Mouse (Mus musculus) layer of hippocampus, postnatal 10 days (tissue): ENCODE data around the gene Lat2. TPM values are rescaled to one million over a fixed set of nuclear protein-coding genes. Genes with fewer than 3 reads are reported as not detected.

ENCODE experiments used
- DNase-seq, 2 experiments: peaks; one replicate each; pipeline ENCODE4 v3.0.0; 2021; ENCODE audit warnings: low spot score in 2 of 2
- microRNA-seq, 2 experiments: library from miRNA; unstranded; fragments of <30 nt; microRNA quantifications; one replicate each; pipeline ENCODE4 v1.2.0; 2021
- total RNA-seq, 2 experiments: library from RNA; stranded (reverse); gene quantifications; 2 replicates each; pipeline ENCODE4 v1.2.3; 2021

Lat2 gene
- total RNA-seq, 2 experiments from 2014 or later, result 2.0 to 3.7 TPM

DNA sequence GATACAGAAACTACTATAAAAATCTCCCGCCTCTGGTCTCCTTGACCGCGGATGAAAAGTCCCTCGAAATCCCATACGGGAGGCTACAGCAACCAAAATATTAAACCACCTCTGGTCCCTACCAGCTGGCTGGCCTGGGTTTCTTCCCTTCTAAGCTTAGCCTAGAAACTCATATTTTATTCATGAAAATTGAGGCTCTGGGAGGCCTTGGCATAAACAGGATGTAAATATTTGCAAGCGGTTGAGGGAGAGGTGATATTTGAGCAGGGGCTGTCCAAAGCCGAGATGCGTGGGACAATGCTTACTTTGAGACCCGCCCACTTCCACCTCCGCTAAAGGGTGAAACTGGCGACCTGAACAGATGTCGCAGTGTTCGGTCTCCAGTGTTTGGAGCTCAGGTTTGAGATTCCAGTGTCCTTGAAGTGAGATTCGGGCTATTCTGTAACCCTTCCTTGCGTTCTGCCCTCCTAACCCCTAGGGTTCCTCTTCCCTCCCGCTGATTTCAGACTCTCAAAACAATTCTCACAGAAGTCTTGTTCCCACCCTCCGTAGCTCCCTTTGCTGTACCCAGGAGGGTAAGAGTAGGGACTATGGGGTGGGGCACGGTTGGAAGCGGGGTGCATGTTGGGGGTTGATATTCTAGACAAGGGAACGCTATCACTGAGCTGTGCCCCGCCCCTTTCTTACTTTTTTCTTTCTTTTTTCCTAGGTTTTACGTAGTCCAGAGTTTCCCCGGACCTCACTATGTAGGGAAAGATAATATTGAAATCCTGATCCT, 42.9 kb downstream of the Lat2 start:
- DNase-seq, result peak in 1 of 2 experiments; percentile 51

DNA sequence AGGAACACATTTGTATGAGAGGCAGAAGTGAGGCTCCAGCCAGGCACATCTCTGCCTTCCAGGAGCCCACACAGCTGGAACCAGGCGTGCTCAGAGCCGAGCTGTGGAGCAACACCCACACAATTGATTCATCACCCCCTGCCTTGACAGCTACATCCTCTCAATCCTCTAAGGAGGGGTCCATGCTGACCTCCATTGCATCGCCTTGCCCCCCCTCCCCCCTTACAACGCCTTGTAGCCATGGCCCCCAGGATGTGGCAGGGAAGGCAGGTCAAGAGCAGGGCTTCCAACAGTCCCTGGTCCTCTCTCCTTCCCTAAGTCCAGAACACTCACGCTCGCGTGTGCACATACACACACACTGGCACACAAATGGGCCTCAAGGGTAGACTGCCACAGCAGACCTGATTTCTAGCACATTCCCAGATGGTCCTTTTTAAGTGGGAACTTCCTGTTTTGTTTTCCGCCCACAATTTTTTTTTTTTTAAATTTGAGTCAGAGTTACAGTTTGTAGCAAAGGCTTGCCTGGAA, 45.8 kb downstream of the Lat2 start:
- DNase-seq, result no peak

DNA sequence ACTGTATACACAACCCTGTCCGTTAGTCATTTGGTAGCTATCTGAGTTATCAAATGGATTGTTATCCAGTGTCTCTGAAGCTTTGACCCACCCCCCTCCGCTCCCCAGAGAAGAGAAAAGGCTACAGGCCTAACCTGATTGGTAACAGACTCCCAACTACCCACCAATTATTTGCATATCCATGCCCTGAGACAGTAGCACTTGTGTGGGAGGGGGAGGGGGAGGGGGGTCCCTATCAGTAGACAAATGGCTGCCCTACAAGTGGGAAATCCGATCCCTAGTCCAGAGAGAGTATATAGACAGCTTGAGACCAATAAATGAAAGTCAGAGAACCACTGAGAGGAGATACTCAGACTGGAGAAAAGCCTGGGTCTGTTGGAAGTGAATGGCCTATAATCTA, 46.8 kb downstream of the Lat2 start:
- DNase-seq, result no peak

DNA sequence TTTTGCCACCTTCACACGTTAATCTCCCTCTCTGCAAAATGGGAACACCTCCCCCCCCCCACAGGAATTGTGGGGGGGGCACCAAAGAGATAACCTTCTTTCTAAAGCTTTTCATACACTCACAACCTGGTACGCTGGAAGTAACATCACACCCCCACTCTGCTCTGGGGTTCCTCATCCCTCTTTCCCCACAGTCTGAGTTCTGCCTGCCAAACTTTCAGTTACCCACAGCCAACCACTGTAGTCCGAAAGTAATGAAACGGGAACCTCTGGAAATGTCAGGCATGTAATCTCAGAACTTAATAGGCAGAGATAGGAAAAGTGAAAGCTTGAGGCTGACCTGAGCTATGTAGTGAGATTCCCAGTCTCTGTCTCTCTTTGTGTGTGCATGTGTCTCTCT, 47.4 kb downstream of the Lat2 start:
- no peak for DNase-seq

DNA sequence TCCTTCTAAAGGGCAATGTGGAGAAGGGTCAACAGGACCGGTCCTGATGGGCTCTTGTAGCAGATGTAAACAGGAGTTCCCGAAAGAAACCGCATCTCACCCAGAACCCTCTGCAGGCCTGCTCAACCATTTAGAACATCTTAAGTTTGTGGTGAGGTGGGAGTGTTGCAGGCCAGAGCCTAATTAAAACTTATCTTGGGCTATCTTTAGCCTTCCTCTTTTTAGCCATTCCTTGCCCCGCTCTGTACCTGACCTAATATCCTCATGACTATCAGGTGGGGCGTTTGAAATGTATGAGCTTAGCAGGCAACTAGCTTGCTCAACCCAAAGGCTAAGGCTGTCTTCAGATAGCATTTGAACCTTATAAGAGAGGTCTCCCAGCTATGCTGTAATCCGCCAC, 49.1 kb downstream of the Lat2 start:
- no peak for DNase-seq

DNA sequence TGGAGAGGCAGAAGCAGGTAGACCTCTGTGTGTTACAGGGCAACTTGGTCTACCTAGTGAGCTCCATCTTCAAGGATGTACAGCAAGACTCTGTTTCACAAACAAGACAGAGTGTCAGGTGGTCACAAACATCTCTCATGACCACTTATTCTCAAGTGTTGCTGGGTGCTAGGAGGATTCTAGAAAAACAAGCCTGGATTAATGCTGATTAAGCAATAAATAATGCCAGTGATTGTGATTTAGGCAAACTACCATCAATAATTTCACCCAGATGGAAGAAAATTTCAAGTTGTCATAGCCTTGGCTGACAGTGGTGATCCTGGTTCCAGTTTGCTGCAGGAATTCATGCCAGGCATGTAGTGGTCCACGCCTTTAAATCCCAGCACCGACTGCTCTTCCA, 50.6 kb downstream of the Lat2 start:
- no peak for DNase-seq

DNA sequence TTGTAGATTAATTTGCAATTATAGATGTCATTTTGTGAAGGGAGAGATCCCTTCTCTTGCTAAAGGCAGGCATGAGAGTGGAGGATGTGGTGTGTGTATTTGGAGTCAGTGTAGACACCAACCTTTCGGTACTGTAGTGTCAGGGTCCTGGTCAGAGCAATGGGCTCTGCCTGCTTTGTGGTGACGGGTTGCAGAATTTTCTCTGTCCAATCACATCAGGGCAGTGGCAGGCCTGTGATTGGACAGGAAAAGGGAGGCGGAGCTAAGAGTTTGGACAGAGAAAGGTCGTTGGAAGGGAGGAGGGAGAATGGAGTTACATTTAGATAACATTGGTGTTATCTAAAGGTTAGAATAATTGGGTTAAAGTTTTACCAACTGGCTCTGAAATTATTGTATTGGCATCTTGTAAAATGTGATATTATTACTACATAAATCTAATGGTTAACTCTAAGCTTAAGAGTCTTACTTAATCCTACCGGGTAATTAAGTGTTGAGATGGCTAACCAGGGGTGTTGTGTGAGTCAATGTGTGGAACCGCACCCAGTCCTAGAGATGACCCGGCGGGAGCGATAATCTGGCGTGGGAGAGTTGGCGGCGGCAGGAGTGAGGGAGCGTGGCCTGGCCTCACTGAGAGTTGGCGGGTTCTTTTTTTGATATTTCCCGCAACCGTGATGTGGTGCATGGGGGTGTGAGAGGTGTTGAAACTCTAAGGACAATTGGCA, 54.2 kb downstream of the Lat2 start:
- DNase-seq, result no peak

DNA sequence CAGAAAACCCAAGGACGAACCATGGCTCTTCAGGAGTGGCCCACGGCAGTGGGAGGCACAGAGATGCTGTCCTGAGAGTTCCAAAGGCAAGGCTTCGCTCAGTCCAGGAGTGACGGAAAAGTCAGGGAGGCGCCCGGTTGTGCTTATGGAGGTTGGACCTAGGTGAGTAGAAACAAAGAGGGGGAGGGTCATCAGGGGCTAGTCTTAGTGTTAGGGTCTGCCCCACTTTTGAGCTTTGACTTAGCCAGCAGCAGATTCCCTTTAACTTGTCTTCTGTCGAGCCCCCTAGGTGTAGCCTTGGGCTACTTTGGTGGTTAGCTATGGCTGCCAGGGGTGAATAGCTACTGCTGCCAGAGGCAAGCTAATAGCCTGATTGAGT, 54.8 kb downstream of the Lat2 start, which contains the start of gene Syna:
Syna (minus strand) TSS at position 101 of the 379 bp plus-strand sequence.
- no peak for DNase-seq

DNA sequence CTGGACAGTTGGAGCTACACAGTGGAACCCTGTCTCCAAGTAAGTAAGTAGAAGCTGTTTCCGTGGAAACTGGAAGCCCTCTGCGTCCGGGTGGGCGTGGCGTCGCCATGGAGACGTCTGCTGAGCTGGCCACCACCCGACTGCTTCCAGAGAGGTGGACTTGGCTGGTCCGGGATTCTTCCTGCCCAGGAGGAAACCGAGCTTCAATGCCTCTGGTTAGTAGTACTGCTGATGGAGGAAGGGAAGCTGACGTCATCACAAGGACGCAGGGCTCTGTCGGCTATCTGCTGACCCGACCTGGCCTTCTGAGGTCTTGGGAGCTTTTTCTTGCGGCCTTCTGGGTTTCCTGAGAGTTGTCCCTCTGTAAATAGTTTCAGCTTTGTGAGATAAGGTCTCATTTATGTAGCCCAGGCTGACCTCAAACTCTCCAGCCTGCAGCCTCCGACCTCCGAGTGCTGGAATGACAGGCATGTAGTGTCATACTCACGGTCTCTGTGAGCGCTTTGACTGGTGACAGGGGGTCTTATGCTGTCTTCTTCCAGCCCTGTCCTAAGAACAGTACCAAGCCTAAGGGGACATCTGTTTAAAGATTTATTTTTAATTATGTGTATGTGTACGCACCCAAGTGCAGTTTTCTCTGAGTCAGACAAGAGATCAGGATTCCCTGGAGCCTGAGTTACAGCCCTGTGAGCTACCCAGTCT, 59.2 kb downstream of the Lat2 start:
- peak; percentile 66 to 77 for DNase-seq

DNA sequence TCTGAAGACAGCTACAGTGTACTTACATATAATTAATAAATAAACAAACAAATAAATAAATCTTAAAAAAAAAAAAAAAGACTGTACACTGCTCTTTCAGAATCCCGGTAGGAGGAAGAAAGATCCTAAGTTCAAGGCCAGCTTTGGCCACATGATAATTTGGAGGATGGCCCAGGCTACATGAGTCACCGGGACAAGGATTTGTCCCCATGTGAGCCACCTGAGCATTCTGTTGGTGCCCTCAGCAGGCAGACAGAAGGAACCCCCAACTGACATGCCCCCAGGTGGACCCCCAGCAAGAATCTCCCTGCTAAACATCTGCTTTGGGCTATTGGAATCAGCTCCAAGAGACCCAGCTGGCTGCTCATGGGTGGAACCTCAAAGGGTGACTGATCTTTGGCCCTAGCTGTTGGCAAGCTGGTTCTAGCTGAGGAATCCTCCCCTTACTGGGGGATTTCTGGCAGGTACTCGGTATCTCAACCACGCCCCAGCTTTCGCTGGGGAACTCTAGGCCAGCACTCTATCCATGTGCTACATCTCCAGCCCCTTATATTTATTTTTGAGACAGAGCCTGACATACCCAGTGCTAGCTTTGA, 60.8 kb downstream of the Lat2 start:
- no peak for DNase-seq

DNA sequence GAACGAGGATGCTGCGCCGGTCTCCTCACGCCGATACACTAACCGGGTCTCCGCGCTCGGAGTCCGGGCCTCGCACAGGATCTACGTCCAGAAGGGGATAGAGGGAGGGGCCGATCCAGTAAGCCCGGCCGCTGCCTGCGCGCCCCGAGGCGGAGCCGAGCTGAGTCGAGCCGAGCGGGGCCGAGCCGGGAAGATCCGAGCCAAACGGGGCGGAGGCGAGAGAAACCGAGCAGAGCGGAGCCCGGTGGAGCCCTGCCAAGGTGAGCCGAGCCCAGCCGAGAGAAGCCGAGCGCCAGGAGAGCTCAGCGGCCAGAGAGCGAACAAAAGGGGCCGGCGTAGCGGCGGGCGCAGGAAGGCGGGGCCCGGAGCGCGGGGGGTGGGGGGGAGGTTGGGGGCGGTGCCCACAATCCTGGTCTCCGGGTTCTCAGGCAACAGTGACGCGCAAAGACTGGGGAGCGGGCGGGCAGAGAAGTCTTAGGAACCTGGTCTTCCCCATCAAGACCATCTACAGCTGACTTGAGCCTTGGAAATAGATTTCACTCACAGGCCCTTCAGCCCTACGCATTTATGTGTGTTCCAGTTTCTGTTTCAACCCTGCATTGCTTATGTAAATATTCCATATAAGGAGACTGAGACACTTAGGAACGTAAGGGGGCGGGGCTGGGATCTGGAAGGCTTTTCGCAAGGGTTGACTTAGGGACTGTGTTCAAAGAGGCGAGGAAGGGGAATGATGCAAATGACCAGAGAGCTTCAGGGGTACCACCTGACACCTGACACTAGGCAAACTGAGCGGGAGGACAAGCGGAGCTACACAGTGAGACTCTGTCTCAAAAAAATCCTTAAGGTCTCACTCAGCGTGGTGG, 62.5 kb downstream of the Lat2 start, which contains the start of gene Clip2:
Clip2 (minus strand) TSS at position 325 of the 863 bp plus-strand sequence.
- DNase-seq, result peak; percentile 100

DNA sequence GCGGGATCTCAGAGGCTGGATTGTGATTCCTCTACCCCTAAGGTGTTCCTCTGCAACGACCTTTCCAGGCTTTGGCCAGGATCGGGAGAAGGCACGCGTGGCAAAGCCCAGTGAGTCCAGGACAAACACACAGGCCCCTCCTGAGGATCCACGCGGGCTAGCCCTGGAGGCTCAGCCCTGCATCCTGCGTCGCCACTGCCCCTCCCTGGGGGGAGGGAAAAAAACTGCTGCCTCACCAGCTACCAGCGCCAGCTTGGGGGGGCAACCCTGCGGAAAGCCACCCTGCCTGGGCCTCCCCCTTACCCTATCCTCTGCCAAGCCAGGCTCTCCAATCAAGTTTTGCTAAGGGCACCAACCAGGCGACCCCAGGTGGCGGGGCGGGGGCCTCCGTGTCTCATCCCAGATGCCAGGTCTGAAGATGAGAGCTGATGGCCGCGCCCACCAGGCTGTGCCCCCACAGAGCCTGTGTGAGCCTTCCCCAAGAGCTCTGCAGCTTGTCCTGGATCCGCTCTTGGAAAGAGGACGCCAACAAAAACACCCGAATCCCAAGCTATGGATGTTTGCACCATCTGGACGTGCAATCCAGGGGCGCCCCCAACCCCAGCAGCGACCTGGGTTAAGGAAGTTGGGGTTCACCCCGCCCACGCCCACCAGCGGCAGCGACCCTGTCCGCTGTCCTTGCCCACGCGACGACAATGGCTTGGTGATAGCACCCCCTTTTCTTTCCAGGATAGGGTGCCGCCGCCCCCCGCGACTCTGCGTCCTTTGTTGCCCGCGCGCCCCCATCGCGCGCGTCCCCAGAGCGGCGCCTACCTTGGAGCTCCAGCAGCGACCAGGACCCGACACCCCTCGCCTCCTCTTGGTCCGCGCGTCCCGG, 63.4 kb downstream of the Lat2 start:
- peak; percentile 67 to 75 for DNase-seq

DNA sequence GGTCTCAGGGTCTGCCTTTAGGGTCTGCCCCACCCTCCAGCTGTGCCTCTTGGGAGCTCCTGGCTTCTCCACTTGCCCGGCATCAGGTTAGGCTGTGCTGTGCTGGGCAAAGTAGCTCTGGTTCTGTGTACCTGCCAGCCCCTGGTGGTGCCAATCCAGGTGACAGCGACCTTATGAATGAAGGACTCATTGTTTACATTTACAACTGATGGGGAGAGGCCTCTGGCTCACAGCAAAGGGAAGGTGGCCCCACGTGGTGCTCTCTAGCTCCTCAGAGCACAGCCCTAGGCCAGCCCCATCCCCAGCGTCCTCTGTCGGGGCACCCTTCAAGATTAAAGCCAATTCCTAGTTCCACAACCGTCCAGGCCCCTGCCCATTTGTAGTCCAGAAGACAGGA, 64.0 kb downstream of the Lat2 start:
- DNase-seq, result no peak

Small RNAs within 50 kb of the gene (microRNA-seq; reads per million reads assigned to microRNA genes)
- 0 reads per million in 2 experiments for gene Mir7228

Other genes starting within 250 kb of the Lat2 start
- 10 to 100 TPM; 35.6 to 46.3 TPM for gene Gtf2ird1, start 158.3 kb downstream of the Lat2 start, total RNA-seq
- 100 to 1,000 TPM; 124 to 133 TPM for gene Clip2, start 62.6 kb downstream of the Lat2 start, total RNA-seq
- 1 to 10 TPM; 3.1 to 5.1 TPM for gene Syna, start 54.9 kb downstream of the Lat2 start, total RNA-seq
- 10 to 100 TPM; 63.0 to 65.2 TPM for gene Rfc2, start 33.7 kb downstream of the Lat2 start, total RNA-seq
- 100 to 1,000 TPM; 285 to 302 TPM for gene Eif4h, start 24.5 kb upstream of the Lat2 start, total RNA-seq
- 10 to 100 TPM; 59.1 to 67.5 TPM for gene Limk1, start 73.6 kb upstream of the Lat2 start, total RNA-seq
- gene Eln, start 132.3 kb upstream of the Lat2 start, total RNA-seq, result 10 to 100 TPM; 94.0 to 99.5 TPM